Mouse (Mus musculus): ENCODE results near the gene 4930523C07Rik. TPM values are rescaled to one million over a fixed set of nuclear protein-coding genes. Genes with fewer than 3 reads are reported as not detected.

Gene 4930523C07Rik
- total RNA-seq, 2 experiments from 2014 or later, result 5.2 to 8.9 TPM

GRCm38 (mm10) chr1:160049131-160049880, 5.1 kb downstream of the 4930523C07Rik start:
- H3K4me3 ChIP-seq, result no peak overlapping the region
- no peak for TF ChIP-seq CTCF (IDR thresholded peaks at IDR 0.05)
- peak overlapping the region; percentile 4; the same call in 1 of the 2 replicates for H3K27ac ChIP-seq
- intact Hi-C loops (cut with DNase I), result no loop called here
- DNase-seq, result no peak

DNA sequence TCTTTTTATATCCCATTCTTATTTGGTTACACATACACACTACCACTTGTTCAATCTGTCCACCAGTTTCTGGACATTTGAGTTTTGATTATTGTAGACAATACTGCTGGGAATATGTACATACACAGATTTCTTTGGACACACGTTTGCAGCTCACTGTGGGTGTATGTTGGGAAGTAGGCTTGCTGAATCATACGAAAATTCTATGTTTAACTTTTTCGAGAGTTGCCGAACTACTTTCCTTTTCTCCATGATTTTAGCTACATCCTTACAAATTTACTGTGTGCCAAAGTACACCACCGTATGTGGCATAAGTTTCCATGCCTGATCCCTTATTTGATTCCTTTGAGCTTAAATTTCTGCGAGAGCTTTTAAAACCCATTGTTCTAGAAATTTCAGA, 6.7 kb downstream of the 4930523C07Rik start:
- no peak overlapping the region for H3K27ac ChIP-seq
- intact Hi-C loops (cut with DNase I), result no loop called here
- no peak for DNase-seq
- no peak overlapping the region for H3K4me3 ChIP-seq
- no peak for TF ChIP-seq CTCF (IDR thresholded peaks at IDR 0.05)

GRCm38 (mm10) chr1:160052556-160053315, 8.6 kb downstream of the 4930523C07Rik start:
- DNase-seq, result no peak
- no peak overlapping the region for H3K4me3 ChIP-seq
- no peak for TF ChIP-seq CTCF (IDR thresholded peaks at IDR 0.05)
- intact Hi-C loops (cut with DNase I), result no loop called here
- no peak overlapping the region for H3K27ac ChIP-seq

DNA sequence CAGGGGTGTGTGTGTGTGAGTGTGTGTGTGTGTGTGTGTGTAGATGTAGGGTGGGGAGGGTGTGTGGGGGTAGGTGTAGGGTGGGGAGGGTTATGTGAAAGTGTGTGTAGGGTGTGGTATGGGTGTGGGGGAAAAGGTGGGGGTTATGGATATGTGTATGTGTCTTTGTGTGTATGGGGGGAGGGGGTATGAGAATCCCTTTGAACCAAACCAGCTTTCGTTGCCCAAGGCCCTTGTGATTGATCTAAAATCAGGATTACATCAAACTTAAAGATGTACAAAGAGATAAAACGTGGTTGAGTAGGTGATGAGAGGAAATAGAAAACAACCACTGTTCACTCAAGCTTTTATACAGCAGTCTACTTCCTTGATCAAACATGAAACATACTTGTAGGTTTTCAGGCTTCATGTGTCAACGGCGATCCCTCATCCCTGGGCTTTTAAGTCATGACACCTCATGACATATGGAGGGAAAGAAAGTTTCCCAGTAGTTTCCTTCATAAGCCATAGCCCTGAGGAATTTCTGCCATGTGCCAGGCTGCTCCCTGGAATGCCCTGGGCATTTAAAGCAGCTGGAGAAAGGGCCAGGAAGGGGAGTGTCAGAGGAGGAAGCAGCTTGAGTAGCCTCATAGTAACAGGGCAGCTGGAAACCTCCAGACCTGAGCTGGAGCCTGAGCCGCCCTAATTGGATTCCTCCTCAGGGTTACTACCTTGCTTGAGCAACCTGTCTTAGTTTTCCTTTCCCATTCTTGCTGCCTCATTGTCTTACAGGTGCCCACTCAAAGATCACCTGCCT, 9.5 kb downstream of the 4930523C07Rik start:
- Histone ChIP-seq H3K27ac (no peak overlapping the region), H3K4me3 (no peak overlapping the region)
- DNase-seq, result no peak

DNA sequence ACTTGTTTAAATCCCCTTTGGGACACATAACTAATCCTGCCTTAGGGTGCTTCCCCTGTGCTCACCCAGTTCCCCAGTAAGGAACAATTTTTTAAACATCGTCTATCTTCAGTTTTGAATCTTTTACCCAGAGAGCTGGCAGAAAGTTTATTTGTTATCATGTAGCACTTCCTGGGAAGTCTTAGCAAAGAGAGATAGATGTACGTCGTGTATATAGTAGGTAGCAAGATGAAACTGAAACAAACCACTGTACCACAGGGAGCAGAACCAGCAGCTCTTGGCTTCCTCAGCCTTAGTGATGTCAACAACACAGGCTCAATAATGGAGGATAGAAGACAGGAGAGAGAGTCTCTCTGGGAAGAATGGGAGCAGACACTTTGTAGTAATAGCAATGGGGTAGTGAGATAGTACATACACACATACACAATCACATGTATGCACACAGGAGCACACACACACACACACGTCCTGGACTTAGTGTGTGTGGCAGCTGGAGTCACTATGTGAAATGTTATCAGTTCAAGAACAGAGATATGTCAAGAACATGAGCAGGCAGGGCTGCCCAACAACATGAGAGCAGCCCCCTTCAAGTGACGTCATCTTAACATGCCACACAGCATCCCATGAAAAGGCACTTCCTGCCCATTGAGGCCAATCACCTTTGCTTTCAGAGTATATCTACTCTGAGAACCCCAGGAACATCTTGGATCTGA, 10.3 kb downstream of the 4930523C07Rik start:
- no peak for TF ChIP-seq CTCF (IDR thresholded peaks at IDR 0.05)
- Histone ChIP-seq H3K27ac (no peak overlapping the region), H3K4me3 (no peak overlapping the region)
- no peak for DNase-seq
- intact Hi-C loops (cut with DNase I), result no loop called here

More for the DNA sequence above, 9.5 kb downstream of the 4930523C07Rik start:
- no peak for TF ChIP-seq CTCF (IDR thresholded peaks at IDR 0.05)
- intact Hi-C loops (cut with DNase I), result no loop called here

- no peak overlapping the region for H3K27ac ChIP-seq
- no peak overlapping the region for H3K4me3 ChIP-seq
- no peak for TF ChIP-seq CTCF (IDR thresholded peaks at IDR 0.05)
- intact Hi-C loops (cut with DNase I), result no loop called here
- DNase-seq, result no peak
These were observed 13.5 kb downstream of the 4930523C07Rik start for GRCm38 (mm10) chr1:160057657-160058056.

DNA sequence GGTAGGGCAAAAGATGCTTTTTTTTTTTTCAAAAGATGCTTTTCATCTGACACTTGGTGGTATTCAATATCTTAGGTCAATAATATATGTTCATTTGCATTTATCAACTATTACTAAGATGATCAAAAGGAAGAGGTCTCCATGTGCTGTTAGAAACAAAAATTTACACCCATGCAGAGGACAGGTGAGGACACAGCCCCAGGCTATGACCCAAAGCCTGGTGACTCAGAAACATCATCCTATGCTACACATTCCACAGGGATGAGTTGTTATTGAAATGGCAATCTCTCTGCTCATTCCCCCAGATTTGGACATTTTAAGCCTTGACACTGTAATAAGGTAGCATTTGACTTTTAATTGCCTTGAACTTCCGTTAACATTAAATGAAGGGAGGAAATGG, 15.7 kb downstream of the 4930523C07Rik start:
- peak overlapping the region; percentile 35; the same call in 1 of the 2 replicates for H3K27ac ChIP-seq
- intact Hi-C loops (cut with DNase I), result no loop called here
- H3K4me3 ChIP-seq, result no peak overlapping the region
- TF ChIP-seq CTCF (IDR thresholded peaks at IDR 0.05), result no peak
- DNase-seq, result no peak

DNA sequence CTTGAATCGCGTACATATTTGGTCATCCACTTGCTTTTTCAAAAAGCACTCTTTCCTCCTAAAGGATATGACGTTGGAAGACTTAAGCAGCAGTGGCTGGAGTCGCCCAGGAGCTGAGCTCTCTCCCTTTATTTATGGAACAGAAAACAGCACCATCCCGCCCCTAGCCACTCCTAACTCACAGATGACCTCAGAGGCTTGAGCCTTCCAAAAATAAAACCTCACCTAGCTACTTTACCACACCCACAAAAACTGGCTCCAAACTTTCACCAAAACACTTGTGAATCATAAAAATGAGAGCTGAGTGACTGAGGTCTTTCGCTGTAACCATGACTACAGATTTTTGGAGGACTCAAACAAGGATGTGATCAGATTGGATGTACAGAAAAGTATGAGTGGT, 16.4 kb downstream of the 4930523C07Rik start:
- TF ChIP-seq CTCF (IDR thresholded peaks at IDR 0.05), result no peak
- DNase-seq, result no peak
- Histone ChIP-seq H3K27ac (peak overlapping the region; percentile 35; the same call in 1 of the 2 replicates), H3K4me3 (no peak overlapping the region)
- intact Hi-C loops (cut with DNase I), result no loop called here

DNA sequence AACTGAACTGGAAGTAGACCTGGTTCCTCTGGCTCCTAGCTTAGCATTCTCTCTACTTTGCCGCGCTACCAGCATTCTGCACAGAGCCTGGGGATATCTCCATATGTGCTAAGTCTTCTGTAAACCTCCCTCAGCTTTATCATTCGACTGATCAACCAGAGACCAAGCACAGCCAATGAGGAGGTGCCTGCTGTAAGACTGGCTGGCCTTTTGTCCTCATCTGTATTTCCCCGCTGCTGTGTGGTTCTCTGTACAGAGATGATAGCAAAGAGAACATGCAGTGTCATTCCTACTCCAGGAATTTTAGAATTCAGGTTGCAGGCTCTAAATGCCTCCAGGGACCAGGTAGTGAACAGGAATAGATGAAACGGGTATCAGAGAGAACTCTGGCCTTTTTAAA, 17.1 kb downstream of the 4930523C07Rik start:
- DNase-seq, result no peak
- TF ChIP-seq CTCF (IDR thresholded peaks at IDR 0.05), result no peak
- intact Hi-C loops (cut with DNase I), result no loop called here
- Histone ChIP-seq H3K4me3 (no peak overlapping the region), H3K27ac (peak overlapping the region; percentile 40; the same call in 1 of the 2 replicates)

- peak; percentile 41 for DNase-seq
- intact Hi-C loops (cut with DNase I), result no loop called here
These were observed 17.7 kb downstream of the 4930523C07Rik start for GRCm38 (mm10) chr1:160061725-160062366.

DNA sequence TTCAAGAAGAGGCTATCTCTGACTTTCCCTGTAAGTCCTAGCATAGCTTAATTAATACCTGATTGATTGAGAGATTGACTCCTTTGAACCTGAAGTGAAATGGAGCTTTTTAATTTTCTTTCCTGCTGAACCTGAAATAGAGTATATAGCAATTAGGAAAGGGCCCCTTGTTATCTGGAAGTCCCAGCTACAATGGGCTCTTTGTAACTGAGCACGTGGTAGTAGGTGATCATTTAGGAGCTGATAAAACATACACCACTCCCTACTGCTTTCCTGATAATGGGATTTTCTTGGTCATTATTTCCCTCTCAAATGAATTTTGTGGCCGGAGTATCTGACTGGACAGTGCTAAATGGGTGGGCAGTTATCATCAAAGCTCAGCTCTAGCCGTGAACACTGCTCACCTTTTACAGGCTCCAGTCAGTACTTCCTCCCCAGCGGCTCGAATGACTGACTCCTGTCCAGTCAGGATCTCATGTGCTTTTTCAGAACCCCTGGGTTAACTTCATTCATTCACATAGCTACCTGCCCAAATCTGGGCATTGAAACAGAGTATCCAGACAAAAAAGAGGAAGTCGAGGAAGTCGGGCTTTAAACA, 20.5 kb downstream of the 4930523C07Rik start:
- H3K4me3 ChIP-seq, result no peak overlapping the region
- DNase-seq, result no peak
- TF ChIP-seq CTCF (IDR thresholded peaks at IDR 0.05), result no peak
- intact Hi-C loops (cut with DNase I), result no loop called here
- H3K27ac ChIP-seq, result no peak overlapping the region

More at GRCm38 (mm10) chr1:160061725-160062366, 17.7 kb downstream of the 4930523C07Rik start:
- H3K4me3 ChIP-seq, result no peak overlapping the region
- TF ChIP-seq CTCF (IDR thresholded peaks at IDR 0.05), result peak; percentile 72
- no peak overlapping the region; the same call in 1 of the 2 replicates for H3K27ac ChIP-seq

Measured in gastrocnemius, adult 2 months (tissue).